ENCODE assay signal across 10 mouse cellular contexts in the genomic region with DNA sequence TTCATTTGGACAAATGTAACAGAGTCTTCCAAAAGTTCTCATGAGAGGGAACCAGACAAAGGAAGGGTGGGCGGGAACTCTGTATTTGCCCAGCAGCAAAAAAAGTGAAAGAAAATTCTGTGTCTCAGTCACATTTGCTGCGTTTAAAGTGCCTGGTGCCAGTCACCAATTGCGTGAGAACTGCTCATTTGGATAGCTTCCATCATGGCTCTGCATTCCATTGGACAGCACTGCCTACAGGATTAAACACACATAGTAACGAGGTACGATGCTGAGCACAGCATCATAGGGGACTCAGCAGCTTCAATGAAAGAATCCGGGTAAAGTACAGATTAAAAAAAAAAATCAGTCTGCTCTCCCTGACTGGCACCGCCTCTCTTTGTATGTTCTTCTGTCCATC.
"Had no signal": no experiment of that assay in that cellular context is flagged by ENCODE, and none has a peak within 500 bp of the region (broad histone marks: within the 10 kb centered on the region; RNA-seq: fewer than 3 reads in every experiment).

No protein-coding gene starts in this region.

- DNase-seq: kidney, postnatal 10 days; kidney, postnatal 4 days; lung, adult 18-20 months; spleen, adult 18-20 months; thymus, adult 18-20 months; thymus, postnatal 14 days had no signal

- H3K9ac ChIP-seq: limb, embryonic 12.5 days; liver, embryonic 14.5 days; neural tube, embryonic 12.5 days had no signal

- H3K4me3 ChIP-seq: layer of hippocampus, adult 2 months; limb, embryonic 12.5 days; neural tube, embryonic 12.5 days had no signal

- H3K27me3 ChIP-seq: limb, embryonic 12.5 days; neural tube, embryonic 12.5 days had no signal

- H3K4me1 ChIP-seq: limb, embryonic 12.5 days had no signal

- H3K4me2 ChIP-seq: limb, embryonic 12.5 days; neural tube, embryonic 12.5 days had no signal

- H3K36me3 ChIP-seq: limb, embryonic 12.5 days; neural tube, embryonic 12.5 days had no signal

- H3K9me3 ChIP-seq: limb, embryonic 12.5 days; neural tube, embryonic 12.5 days had no signal

- H3K27ac ChIP-seq: layer of hippocampus, adult 2 months; limb, embryonic 12.5 days; liver, embryonic 14.5 days; neural tube, embryonic 12.5 days had no signal
